Comparison of ENCODE assay signal across 15 mouse cellular contexts in genomic region chr2:31318162-31318561, GRCm38 (mm10). TPM values are rescaled to one million over a fixed set of nuclear protein-coding genes. Genes with fewer than 3 reads are reported as not detected.
A peak's percentile ranks its signal among the peaks of the same experiment; 100 is the strongest.
DNase-seq lines count a peak whose midpoint lies in the region.
"Had no signal": no experiment of that assay in that cellular context is flagged by ENCODE, and none has a peak within 500 bp of the region (broad histone marks: within the 10 kb centered on the region; RNA-seq: fewer than 3 reads in every experiment).

No protein-coding gene starts in this region.

- H3K4me3 ChIP-seq in embryonic facial prominence, embryonic 10.5 days = no peak overlapping the region
- H3K4me3 ChIP-seq: embryonic facial prominence, embryonic 13.5 days; forebrain, embryonic 13.5 days; hindbrain, embryonic 15.5 days had no signal

- peaks cover 22% of the 10 kb centered on the region for H3K4me1 ChIP-seq in embryonic facial prominence, embryonic 10.5 days

- no peak overlapping the region for H3K27ac ChIP-seq in embryonic facial prominence, embryonic 10.5 days (replicated peaks)
- H3K27ac ChIP-seq: embryonic facial prominence, embryonic 13.5 days; forebrain, embryonic 13.5 days; hindbrain, embryonic 15.5 days; kidney, postnatal 0 days; liver, embryonic 14.5 days had no signal

- intact Hi-C loops in heart, postnatal 36 days (cut with DNase I) = no loop called here

- H3K27me3 ChIP-seq in embryonic facial prominence, embryonic 10.5 days (replicated peaks; ENCODE audit: low read depth, poor library complexity, severe bottlenecking) = peaks cover 65% of the 10 kb centered on the region

- 21% methylated on average over 2 of the region's 2 CpGs for WGBS in embryonic facial prominence, embryonic 10.5 days

- no peaks in the 10 kb centered on the region for H3K9me3 ChIP-seq in embryonic facial prominence, embryonic 10.5 days
- H3K9me3 ChIP-seq: embryonic facial prominence, embryonic 13.5 days; forebrain, embryonic 13.5 days; hindbrain, embryonic 15.5 days had no signal

- no peaks in the 10 kb centered on the region for H3K36me3 ChIP-seq in embryonic facial prominence, embryonic 10.5 days (replicated peaks)
- H3K36me3 ChIP-seq: embryonic facial prominence, embryonic 13.5 days; hindbrain, embryonic 15.5 days had no signal

- peak; percentile 56 for DNase-seq in adrenal gland, adult 2 months
- no peak for DNase-seq in adrenal gland, postnatal 4 days (ENCODE audit: low spot score in 2 of 2)
- DNase-seq in heart, postnatal 4 days = peak; percentile 40
- no peak for DNase-seq in heart, postnatal 36 days
- DNase-seq in embryonic facial prominence, embryonic 10.5 days (ENCODE audit: low spot score) = peak; percentile 39
- peak; percentile 64 for DNase-seq in skeletal muscle tissue, adult 2 months (ENCODE audit: low read depth, low spot score)
- DNase-seq in urinary bladder, postnatal 25 days (ENCODE audit: low spot score) = no peak
- no peak for DNase-seq in spleen, adult 12 weeks (ENCODE audit: low spot score)
- DNase-seq: lung, postnatal 36 days had no signal

RNA-seq across cellular contexts. Expression of gene Hmcn2, which starts 3.9 kb away (rescaled TPM):
- under 1 TPM; 0.93 to 0.95 TPM for total RNA-seq in adrenal gland, adult 2 months (2021)
- 8.3 and 9.4 TPM in 2 replicates for polyA plus RNA-seq in adrenal gland, adult 2 months (2012; rRNA removed)
- 1 to 10 TPM; 2.7 TPM for total RNA-seq in adrenal gland, postnatal 4 days (2021)
- total RNA-seq in heart, postnatal 4 days (2021) = 1 to 10 TPM; 1.7 to 2.9 TPM
- 10 to 100 TPM; 12.5 to 16.2 TPM for total RNA-seq in heart, postnatal 36 days (2021)
- 0.15 TPM in 1 of 2 replicates, not detected in the other for polyA plus RNA-seq in embryonic facial prominence, embryonic 10.5 days (2016; fragmentation: Nextera tagmentation; extraction: Ambion mirVana)
- total RNA-seq: monocyte, adult 5-6 weeks had no signal
- polyA plus RNA-seq: embryonic facial prominence, embryonic 13.5 days had no signal

Comparison
In these comparisons a context has a peak if more than half of its experiments do, and no peak if none do; other contexts are left out.
1. DNase-seq: peak in adrenal gland, adult 2 months (single experiment), heart, postnatal 4 days (single experiment), embryonic facial prominence, embryonic 10.5 days (single experiment) and skeletal muscle tissue, adult 2 months (single experiment); none in adrenal gland, postnatal 4 days (0 of 2), heart, postnatal 36 days (0 of 2), urinary bladder, postnatal 25 days (single experiment) and spleen, adult 12 weeks (single experiment).